Mouse (Mus musculus): ENCODE results near the gene Smg8.
A peak's percentile ranks its signal among the peaks of the same experiment; 100 is the strongest.
"Not testable (repeated sequence)": the region's sequence is repeated elsewhere in the genome, so short reads cannot be mapped to it uniquely, and the experiment has no call there.

The Smg8 gene

GRCm38 (mm10) chr11:87086290-87086984, at the start of gene Smg8:
Gene Smg8 (minus strand): TSS chr11:87086774.
- DNase-seq: peak; percentile 80

- no peak for DNase-seq
Observed at GRCm38 (mm10) chr11:87136233-87136632, 49.7 kb upstream of the Smg8 start.

- peak; percentile 82 for DNase-seq
Observed at GRCm38 (mm10) chr11:87126824-87127816, 40.5 kb upstream of the Smg8 start, which contains the start of gene Trim37. Gene Trim37 (plus strand): TSS chr11:87127077.

GRCm38 (mm10) chr11:87126281-87126823, 39.8 kb upstream of the Smg8 start:
- DNase-seq: no peak

GRCm38 (mm10) chr11:87125562-87125961, 39.0 kb upstream of the Smg8 start:
- no peak for DNase-seq

- DNase-seq: no peak
Observed at GRCm38 (mm10) chr11:87121864-87122263, 35.3 kb upstream of the Smg8 start.

GRCm38 (mm10) chr11:87110172-87110909, 23.8 kb upstream of the Smg8 start:
- DNase-seq: no peak

- DNase-seq: no peak
Observed at GRCm38 (mm10) chr11:87109519-87110171, 23.1 kb upstream of the Smg8 start.

GRCm38 (mm10) chr11:87108755-87109518, 22.4 kb upstream of the Smg8 start, which contains the start of gene Ska2:
Gene Ska2 (plus strand): TSS chr11:87109234.
- peak; percentile 96 for DNase-seq

GRCm38 (mm10) chr11:87108409-87108754, 21.8 kb upstream of the Smg8 start, which contains the start of gene Prr11:
Gene Prr11 (minus strand): TSS chr11:87108708.
- DNase-seq: no peak

- no peak for DNase-seq
Observed at GRCm38 (mm10) chr11:87087142-87087541, 568 bp upstream of the Smg8 start.

GRCm38 (mm10) chr11:87085461-87085860, 1.1 kb downstream of the Smg8 start:
- no peak for DNase-seq

- DNase-seq: no peak
Observed at GRCm38 (mm10) chr11:87083712-87084111, 2.9 kb downstream of the Smg8 start.

GRCm38 (mm10) chr11:87073866-87074440, 12.6 kb downstream of the Smg8 start, which contains the start of gene Gdpd1:
Gene Gdpd1 (minus strand): TSS chr11:87074062.
- peak; percentile 92 for DNase-seq

GRCm38 (mm10) chr11:87073343-87073865, 13.2 kb downstream of the Smg8 start:
- DNase-seq: no peak

GRCm38 (mm10) chr11:87062087-87062486, 24.5 kb downstream of the Smg8 start:
- no peak for DNase-seq

- DNase-seq: no peak
Observed at GRCm38 (mm10) chr11:87060410-87060809, 26.2 kb downstream of the Smg8 start.

- DNase-seq: no peak
Observed at GRCm38 (mm10) chr11:87056286-87056685, 30.3 kb downstream of the Smg8 start.

GRCm38 (mm10) chr11:87048900-87049299, 37.7 kb downstream of the Smg8 start:
- DNase-seq: not testable (repeated sequence)

- DNase-seq: no peak
Observed at GRCm38 (mm10) chr11:87046968-87047367, 39.6 kb downstream of the Smg8 start.

GRCm38 (mm10) chr11:87043052-87043451, 43.5 kb downstream of the Smg8 start:
- DNase-seq: no peak

Measured in thymus, postnatal 25 days (tissue).